Mouse (Mus musculus): ENCODE measurements around the gene Gins3.
A peak's percentile ranks its signal among the peaks of the same experiment; 100 is the strongest.
"Not testable (repeated sequence)": the region's sequence is repeated elsewhere in the genome, so short reads cannot be mapped to it uniquely, and the experiment has no call there.

The Gins3 gene

DNA sequence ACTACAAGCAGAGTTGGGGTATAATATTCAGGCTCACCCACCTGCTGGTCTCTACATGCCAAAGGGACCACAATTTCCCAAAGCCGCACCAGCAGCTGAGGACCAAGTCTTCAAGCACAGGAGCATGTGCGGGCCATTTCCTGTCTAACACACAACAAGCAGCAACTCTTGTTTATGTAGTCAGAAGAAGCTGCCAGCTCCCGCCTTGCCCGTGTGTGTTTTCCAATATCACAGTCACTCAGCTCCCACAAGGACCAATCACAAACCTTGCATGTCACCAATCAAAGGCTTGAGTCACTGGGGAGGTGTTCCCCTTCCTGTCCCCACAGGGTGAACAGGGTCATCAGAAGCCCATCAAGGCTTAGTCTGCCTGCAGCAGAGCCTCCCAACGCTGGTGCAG, 20.1 kb downstream of the Gins3 start:
- no peak for DNase-seq

GRCm38 (mm10) chr8:95655831-95656230, 22.6 kb downstream of the Gins3 start:
- DNase-seq = no peak

DNA sequence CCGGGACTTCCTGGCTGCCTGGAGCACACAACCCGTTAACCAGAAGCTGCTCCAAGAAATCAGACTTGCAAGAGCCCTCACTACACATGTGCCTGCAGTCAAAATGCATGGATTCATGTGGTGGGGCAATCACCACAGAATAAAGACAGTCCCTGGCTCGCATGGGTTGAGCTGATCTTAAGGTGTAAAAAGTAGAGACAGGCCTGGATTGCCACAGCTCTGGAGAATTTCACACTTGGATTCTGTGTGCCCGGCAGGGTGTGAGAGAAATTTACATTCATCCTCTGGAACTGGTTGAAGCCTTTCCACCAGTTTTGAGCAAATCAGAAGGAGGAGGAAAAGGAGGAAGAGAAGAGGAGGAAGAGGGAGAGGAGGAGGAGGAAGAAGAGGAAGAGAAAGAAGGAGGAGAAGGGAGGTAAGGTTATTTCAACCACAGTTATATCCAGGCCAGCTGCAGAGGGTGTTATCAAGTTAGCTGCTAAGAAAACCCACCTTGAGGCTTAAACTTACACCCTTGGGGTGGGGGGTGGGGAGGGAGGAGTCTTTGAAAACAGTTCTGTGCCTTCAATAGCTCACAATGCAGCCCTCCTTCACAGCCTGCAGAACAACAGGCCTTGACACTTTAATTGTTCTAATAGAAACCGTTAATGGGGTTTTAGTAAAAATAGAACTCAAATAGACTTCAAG, 23.2 kb downstream of the Gins3 start:
- DNase-seq = no peak

GRCm38 (mm10) chr8:95657523-95657922, 24.3 kb downstream of the Gins3 start:
- DNase-seq = no peak

GRCm38 (mm10) chr8:95660334-95660882, 27.2 kb downstream of the Gins3 start:
- DNase-seq = no peak

- no peak for DNase-seq
Observed at GRCm38 (mm10) chr8:95661085-95661484, 27.8 kb downstream of the Gins3 start.

- no peak for DNase-seq
Observed at GRCm38 (mm10) chr8:95661575-95661974, 28.3 kb downstream of the Gins3 start.

DNA sequence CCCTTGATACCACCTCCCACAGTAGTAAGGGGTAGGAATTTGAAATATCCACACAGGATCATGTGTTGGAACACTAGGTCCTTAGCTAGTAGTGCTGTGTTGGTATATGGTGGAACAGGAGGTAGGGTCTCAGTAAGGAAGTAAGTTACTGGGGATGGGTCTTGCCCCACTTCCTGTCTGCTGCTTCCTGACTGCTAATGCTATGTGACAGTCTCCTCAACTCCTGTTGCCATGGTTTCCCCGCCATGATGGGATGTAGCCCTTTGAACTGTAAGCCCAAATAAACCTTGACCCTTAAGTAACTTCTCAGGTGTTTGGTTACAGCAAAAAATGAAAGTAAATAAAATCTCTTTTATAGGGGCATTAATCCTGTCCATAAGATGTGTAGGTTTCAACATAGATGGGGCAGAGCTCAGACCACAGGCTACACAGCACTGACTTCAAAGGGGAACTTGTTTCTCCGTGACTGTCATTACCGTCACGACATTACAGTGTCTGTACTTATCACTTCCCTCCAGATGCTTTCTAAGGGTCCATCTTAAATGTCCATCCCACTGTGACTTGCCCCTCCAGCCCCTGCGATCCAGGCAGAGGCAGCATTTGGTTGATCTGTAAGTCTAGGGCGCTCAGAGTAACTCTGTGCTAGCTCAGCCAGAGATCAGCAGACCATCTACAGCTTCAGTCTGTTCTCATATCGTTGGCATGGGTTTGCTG, 29.8 kb downstream of the Gins3 start:
- DNase-seq = no peak

DNA sequence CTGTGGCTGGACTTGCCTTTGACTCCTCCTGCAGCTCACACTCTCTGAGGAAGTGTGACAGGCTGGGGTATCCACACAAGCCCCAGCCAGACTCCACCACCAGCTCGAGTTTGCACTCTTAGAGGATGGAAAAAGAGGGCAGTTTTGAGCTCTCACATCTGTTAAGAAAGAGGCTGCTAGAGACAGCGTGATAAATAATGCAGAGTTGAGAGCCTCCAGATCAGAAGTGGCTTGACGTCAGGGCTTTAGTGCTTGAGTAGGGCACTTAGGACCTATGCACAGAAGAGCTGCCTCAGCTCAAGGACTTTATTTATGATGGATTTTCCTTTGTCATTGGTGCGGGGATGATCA, 30.3 kb downstream of the Gins3 start:
- no peak for DNase-seq

DNA sequence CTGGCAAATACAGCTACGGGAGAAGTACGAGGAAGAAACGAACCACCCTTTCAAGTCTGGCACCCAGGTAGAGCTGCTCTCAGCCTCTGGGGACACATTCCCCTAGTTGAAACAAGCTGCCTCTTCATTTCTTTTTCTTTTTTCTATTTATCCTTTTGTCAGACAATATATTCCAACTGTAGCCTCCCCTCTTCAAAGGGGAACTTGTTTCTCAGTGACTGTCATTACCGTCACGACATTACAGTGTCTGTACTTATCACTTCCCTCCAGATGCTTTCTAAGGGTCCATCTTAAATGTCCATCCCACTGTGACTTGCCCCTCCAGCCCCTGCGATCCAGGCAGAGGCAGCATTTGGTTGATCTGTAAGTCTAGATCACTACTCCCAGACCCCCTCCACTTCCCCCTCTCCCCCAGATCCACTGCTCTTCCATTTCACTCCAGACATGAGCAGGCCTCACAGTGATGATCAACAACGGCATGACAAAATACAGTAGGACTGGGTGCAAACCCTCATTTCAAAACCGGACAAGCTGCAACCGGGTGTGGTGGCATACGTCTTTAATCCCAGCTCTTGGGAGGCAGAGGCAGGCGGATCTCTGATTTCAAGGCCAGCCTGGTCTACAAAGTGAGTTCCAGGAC, 32.7 kb downstream of the Gins3 start:
- DNase-seq = not testable (repeated sequence)

DNA sequence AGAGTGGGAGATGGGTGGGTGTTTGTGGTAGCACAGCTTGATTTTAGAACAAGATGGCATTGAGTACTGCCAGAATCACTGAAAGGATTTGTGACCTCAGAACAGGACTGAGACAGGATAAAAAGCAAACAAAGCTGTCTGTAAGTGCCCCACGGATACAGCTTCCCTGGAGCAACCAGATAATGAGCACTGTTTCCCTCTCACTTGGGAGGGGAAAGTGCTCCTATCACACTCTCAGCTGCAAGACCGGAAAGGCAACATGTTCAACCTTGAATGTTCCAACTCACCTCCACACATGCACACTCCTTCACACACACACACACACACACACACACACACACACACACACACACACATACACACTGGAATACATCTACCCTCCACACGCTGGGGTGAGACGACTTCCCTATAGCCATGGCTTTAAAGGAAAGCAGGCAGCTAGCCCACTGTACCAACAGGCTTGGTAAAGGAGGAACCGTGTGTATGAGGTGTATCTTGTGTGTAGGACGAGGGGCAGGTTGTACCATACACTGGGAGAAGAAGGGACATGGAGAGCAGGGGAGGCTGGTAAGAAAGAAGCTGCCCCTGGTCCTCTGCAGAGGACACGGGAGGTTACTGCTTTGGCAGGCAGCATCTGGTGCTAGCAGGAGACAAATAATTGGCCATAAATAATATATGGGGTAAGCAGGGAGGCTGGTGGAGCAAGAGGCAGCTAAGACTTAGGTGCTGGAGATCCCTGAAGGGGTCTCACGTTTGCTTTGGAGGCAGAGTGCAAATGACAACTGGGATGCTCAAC, 35.1 kb downstream of the Gins3 start:
- no peak for DNase-seq

DNA sequence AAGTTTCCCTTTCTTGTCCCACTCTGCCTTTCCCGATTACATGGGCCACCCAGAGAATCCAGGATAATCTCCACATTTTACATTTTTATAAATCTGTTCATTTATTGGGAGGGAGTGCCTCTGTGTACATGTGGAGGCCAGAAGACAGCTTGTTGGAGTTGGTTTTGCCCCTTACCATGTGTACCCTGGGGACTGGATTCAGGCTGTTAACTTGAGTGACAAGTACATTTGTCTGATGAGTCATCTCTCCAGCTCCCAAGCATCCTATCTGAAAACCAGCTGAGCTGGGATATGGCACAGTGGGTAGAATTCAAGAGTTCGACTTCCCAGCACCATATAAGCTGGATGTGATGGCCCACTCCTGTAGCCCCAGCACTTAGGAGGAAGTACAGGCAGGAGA, 36.7 kb downstream of the Gins3 start:
- DNase-seq = no peak

DNA sequence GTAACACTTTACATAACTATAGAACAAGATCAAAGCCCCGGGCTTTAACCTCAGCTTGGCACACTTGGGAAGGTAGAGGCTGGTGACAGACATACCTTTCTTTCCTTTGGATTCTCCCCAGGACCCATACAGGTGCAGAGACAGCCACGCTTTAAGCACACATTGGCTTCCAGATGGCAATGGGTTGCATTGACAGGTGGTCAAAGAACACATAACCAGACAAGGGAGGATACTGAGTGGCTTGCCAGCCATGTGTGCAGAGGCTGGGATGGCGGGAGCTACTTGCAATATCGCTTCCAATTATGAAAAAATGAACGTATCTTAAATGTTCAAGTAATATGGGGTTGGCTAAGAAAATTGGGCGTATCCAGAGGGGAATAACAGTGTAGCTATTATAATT, 38.6 kb downstream of the Gins3 start:
- DNase-seq = no peak

DNA sequence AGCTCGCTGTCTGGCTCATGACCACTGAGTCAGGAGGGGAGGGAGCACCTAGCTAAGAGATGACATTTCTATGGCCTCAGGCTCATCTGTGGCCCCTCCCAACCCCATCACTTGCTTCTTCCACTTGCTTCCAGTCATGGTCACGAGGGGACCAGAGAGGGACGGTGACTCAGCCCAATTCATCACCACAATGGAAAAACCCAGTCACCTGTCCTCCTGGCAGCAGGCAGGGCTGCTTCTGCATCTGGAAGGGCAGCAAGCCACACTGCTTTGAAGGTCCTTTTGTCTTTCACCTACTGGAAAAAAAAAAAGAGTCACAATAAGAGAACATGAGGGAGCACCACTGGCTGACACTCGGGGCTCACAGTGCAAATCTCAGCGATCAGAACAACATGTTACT, 39.6 kb downstream of the Gins3 start:
- no peak for DNase-seq

DNA sequence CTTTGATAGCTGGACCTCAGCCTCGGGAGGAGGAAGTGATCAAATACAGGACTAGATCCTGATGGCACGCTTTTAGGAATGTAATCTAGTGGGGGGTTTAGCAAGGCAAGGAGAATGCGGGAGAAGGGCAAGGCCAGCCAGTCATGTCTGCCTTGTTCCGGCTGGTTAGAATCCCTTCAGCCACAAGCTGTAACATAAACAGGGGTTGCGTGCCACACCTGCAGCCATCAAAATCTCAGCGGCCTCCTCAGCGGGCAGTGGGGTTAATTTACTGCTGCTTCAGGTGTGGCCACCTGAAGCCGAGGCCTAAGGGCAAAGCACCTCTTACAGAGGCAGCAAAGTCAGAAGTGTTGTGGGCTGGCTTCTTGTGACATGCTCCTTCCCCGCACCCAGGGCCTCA, 43.4 kb downstream of the Gins3 start, which contains the start of gene Ndrg4:
Ndrg4 (plus strand) TSS at position 350 of the 400 bp plus-strand sequence.
- DNase-seq = no peak

GRCm38 (mm10) chr8:95677591-95678023, 44.4 kb downstream of the Gins3 start:
- peak; percentile 38 to 48 for DNase-seq

- peak; percentile 55 to 56 for DNase-seq
Observed at GRCm38 (mm10) chr8:95678024-95678611, 44.9 kb downstream of the Gins3 start.

GRCm38 (mm10) chr8:95688073-95688672, 54.9 kb downstream of the Gins3 start:
- peak in 1 of 2 experiments; percentile 53 for DNase-seq

DNA sequence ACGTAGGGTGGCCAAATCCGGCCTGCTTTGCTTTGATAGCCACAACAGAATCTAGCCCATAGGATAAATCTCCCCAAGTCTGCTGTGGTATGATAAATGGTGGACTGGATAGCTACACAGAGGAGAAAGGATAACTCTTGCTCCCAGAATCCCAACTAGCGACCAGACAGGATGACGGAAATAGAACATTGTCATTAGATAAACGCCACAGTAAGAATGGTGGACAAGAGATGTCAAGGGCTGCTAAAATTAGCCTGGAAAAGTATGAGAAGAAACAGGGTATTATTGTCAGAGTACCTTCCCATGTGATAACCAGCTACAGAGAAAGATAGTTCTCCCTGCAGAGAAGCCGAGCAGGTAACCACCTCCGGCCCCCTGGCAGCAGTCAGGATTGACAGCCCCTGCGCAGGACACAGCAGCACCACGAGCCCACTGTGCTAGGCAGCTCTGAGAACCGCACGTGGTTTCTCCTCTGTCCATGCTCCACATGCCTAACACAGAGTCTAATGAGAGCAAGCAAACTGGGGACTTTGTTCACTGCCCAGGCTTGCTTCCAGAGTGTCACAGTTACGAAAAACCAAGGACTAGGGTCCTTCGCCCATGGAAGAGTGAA, 57.8 kb downstream of the Gins3 start:
- DNase-seq = no peak

- peak in 1 of 2 experiments; percentile 48 for DNase-seq
Observed at GRCm38 (mm10) chr8:95694631-95695030, 61.4 kb downstream of the Gins3 start.

Data from cerebellum, postnatal 10 days (tissue).